In the genomic region with DNA sequence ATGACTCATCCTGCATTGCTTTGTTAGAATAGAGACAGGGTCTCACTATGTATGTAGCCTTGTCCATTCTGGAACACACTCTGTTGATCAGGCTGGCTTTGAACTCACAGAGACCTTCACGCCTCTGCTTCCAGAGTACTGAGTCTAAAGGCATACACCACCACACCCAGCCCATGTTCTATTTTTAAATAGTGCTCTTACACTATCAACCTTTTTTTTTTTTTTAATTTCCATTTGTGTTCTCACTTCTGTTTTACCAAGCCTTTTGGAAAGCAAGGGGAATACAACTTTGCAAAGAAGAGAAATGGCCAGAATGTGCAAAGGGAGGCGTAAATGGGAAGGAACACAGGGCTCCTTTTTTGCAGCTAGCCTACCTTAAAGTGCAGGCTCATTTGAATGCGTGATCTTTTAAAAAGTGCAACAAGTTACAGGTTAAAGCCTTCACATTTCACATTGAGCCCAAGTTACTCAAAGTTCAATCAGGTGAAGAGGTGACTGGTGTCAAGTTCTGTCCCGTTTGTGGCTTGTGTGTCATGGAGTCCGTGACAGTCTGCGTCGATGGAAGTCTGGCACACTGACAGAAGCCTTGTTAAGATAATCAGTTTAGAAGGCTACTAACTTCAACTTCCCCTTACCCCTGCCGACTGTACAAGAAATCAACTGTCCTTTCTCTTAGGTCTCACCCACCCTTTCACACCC, we compare ENCODE assay signal across 8 mouse cellular contexts. TPM values are rescaled to one million over a fixed set of nuclear protein-coding genes. Genes with fewer than 3 reads are reported as not detected.
DNase-seq lines count a peak whose midpoint lies in the region; ATAC-seq and TF ChIP-seq lines count a peak whose summit lies in the region.

No protein-coding gene starts in this region.

- TF ChIP-seq POLR2A in bone marrow macrophage, adult 2 months (IDR thresholded peaks at IDR 0.05; ENCODE audit: borderline replicate concordance, low read depth, low read length): no peak

- no peaks in the 10 kb centered on the region for H3K27me3 ChIP-seq in hindbrain, postnatal 0 days (ENCODE audit: insufficient read depth, low read length)
- no peaks in the 10 kb centered on the region for H3K27me3 ChIP-seq in hindbrain, embryonic 11.5 days (ENCODE audit: control insufficient read depth, insufficient read depth, low read length)
- no peaks in the 10 kb centered on the region for H3K27me3 ChIP-seq in liver, embryonic 12.5 days (replicated peaks)

- no peak overlapping the region for H3K9ac ChIP-seq in hindbrain, postnatal 0 days (replicated peaks; ENCODE audit: low read length)
- H3K9ac ChIP-seq in hindbrain, embryonic 11.5 days (ENCODE audit: low read depth, low read length): no peak overlapping the region
- peak overlapping the region; percentile 24 for H3K9ac ChIP-seq in liver, embryonic 12.5 days

- no peak for TF ChIP-seq CTCF in hindbrain, postnatal 0 days (IDR thresholded peaks at IDR 0.05; ENCODE audit: low read depth)
- TF ChIP-seq CTCF in bone marrow macrophage, adult 2 months (IDR thresholded peaks at IDR 0.05; ENCODE audit: low read depth, low read length): no peak

- ATAC-seq in hindbrain, postnatal 0 days: no peak
- no peak for ATAC-seq in hindbrain, embryonic 11.5 days (ENCODE audit: low FRiP score)
- no peak for ATAC-seq in liver, embryonic 12.5 days
- no peak for ATAC-seq in inflammation-experienced regulatory T-cells, adult 6 months

- H3K27ac ChIP-seq in hindbrain, postnatal 0 days: no peak overlapping the region
- H3K27ac ChIP-seq in hindbrain, embryonic 11.5 days (ENCODE audit: low read depth, low read length): no peak overlapping the region
- H3K27ac ChIP-seq in bone marrow macrophage, adult 2 months (ENCODE audit: insufficient read depth, low read depth, low read length): peak overlapping the region; percentile 38
- H3K27ac ChIP-seq in liver, embryonic 12.5 days: peak overlapping the region; percentile 94

- no peaks in the 10 kb centered on the region for H3K36me3 ChIP-seq in hindbrain, postnatal 0 days (ENCODE audit: insufficient read depth, low read length)
- H3K36me3 ChIP-seq in hindbrain, embryonic 11.5 days (ENCODE audit: control insufficient read depth, insufficient read depth, low read length): no peaks in the 10 kb centered on the region
- H3K36me3 ChIP-seq in liver, embryonic 12.5 days: no peaks in the 10 kb centered on the region; the same call in 1 of the 2 replicates

- H3K9me3 ChIP-seq in hindbrain, postnatal 0 days (ENCODE audit: low read length): no peaks in the 10 kb centered on the region
- H3K9me3 ChIP-seq in hindbrain, embryonic 11.5 days (ENCODE audit: control insufficient read depth, low read length): no peaks in the 10 kb centered on the region
- H3K9me3 ChIP-seq in liver, embryonic 12.5 days (replicated peaks): no peaks in the 10 kb centered on the region

- H3K4me1 ChIP-seq in hindbrain, postnatal 0 days (ENCODE audit: insufficient read depth, low read length): peaks cover 16% of the 10 kb centered on the region
- H3K4me1 ChIP-seq in hindbrain, embryonic 11.5 days (replicated peaks; ENCODE audit: control insufficient read depth, insufficient read depth, low read length): no peaks in the 10 kb centered on the region; the same call in 1 of the 2 replicates
- H3K4me1 ChIP-seq in bone marrow macrophage, adult 2 months (ENCODE audit: control insufficient read depth, insufficient read depth, low read length): peaks cover 25% of the 10 kb centered on the region
- H3K4me1 ChIP-seq in liver, embryonic 12.5 days: peaks cover 45% of the 10 kb centered on the region

- H3K4me2 ChIP-seq in hindbrain, postnatal 0 days (ENCODE audit: low read depth, low read length): peak overlapping the region; percentile 82
- no peak overlapping the region for H3K4me2 ChIP-seq in hindbrain, embryonic 11.5 days (replicated peaks; ENCODE audit: low read depth, low read length)
- H3K4me2 ChIP-seq in liver, embryonic 12.5 days: peak overlapping the region; percentile 74

- peak overlapping the region; percentile 82; the same call in 1 of the 2 replicates for H3K4me3 ChIP-seq in hindbrain, postnatal 0 days (ENCODE audit: low read length)
- H3K4me3 ChIP-seq in hindbrain, embryonic 11.5 days (ENCODE audit: low read depth, low read length): no peak overlapping the region
- H3K4me3 ChIP-seq in bone marrow macrophage, adult 2 months (ENCODE audit: insufficient read depth, low read length): no peak overlapping the region; the same call in 1 of the 2 replicates
- peak overlapping the region; percentile 72 for H3K4me3 ChIP-seq in liver, embryonic 12.5 days

- no peak for DNase-seq in hindbrain, postnatal 0 days (ENCODE audit: low spot score)
- no peak for DNase-seq in hindbrain, embryonic 11.5 days (ENCODE audit: low spot score)
- peak; percentile 42 to 45 for DNase-seq in B cell, adult 2 months
- DNase-seq in urinary bladder, postnatal 14 days (ENCODE audit: low spot score): no peak
- no peak for DNase-seq in urinary bladder, adult 18-20 months (ENCODE audit: low spot score in 2 of 2)

- WGBS in hindbrain, postnatal 0 days: 61% methylated on average over 8 of the region's 8 CpGs
- WGBS in hindbrain, embryonic 11.5 days: 75% methylated on average over 8 of the region's 8 CpGs
- WGBS in liver, embryonic 12.5 days (ENCODE audit: insufficient replicate concordance): 37% methylated on average over 8 of the region's 8 CpGs

RNA-seq across cellular contexts. Expression of a gene that starts 1.0 kb away (rescaled TPM):
- total RNA-seq in hindbrain, postnatal 0 days (2014; rRNA removed): 21.3 and 31.8 TPM in 2 replicates
- 5.7 and 6.2 TPM in 2 replicates for polyA plus RNA-seq in hindbrain, postnatal 0 days (2015; fragmentation: Nextera tagmentation; extraction: Ambion mirVana)
- polyA plus RNA-seq in hindbrain, embryonic 11.5 days (2014; fragmentation: Nextera tagmentation; extraction: Ambion mirVana): 11.5 and 12.3 TPM in 2 replicates
- polyA plus RNA-seq in bone marrow macrophage, adult 2 months (2012; ENCODE audit: insufficient read depth, insufficient read length, missing spikeins): 24.1 and 26.8 TPM in 2 replicates
- polyA plus RNA-seq in liver, embryonic 12.5 days (2016; fragmentation: Nextera tagmentation; extraction: Ambion mirVana): 5.8 and 6.6 TPM in 2 replicates
- 1 to 10 TPM; 1.7 to 9.0 (median 5.9) TPM for polyA plus RNA-seq in inflammation-experienced regulatory T-cells, adult 6 months (2017; shearing (Covaris generic))

RNA-seq across cellular contexts. Expression of a gene that starts 25.3 kb away (rescaled TPM):
- 138 and 151 TPM in 2 replicates for total RNA-seq in hindbrain, postnatal 0 days (2014; rRNA removed)
- 33.5 and 34.0 TPM in 2 replicates for polyA plus RNA-seq in hindbrain, postnatal 0 days (2015; fragmentation: Nextera tagmentation; extraction: Ambion mirVana)
- 12.0 and 14.1 TPM in 2 replicates for polyA plus RNA-seq in hindbrain, embryonic 11.5 days (2014; fragmentation: Nextera tagmentation; extraction: Ambion mirVana)
- polyA plus RNA-seq in bone marrow macrophage, adult 2 months (2012; ENCODE audit: insufficient read depth, insufficient read length, missing spikeins): 9.3 and 11.2 TPM in 2 replicates
- polyA plus RNA-seq in liver, embryonic 12.5 days (2016; fragmentation: Nextera tagmentation; extraction: Ambion mirVana): 342 and 350 TPM in 2 replicates
- polyA plus RNA-seq in inflammation-experienced regulatory T-cells, adult 6 months (2017; shearing (Covaris generic)): 1 to 10 TPM in 2 of 3 experiments, under 1 TPM in 1; 0.39 to 1.2 (median 1.2) TPM

Comparison
In these comparisons a context has a peak if more than half of its experiments do, and no peak if none do; other contexts are left out.
1. H3K4me3 ChIP-seq: peak in hindbrain, postnatal 0 days (single experiment) and liver, embryonic 12.5 days (single experiment); none in hindbrain, embryonic 11.5 days (single experiment) and bone marrow macrophage, adult 2 months (single experiment).
2. DNase-seq: peak in B cell, adult 2 months (2 of 2); none in hindbrain, postnatal 0 days (single experiment), hindbrain, embryonic 11.5 days (single experiment), urinary bladder, postnatal 14 days (single experiment) and urinary bladder, adult 18-20 months (0 of 2).
3. H3K27ac ChIP-seq: peak in bone marrow macrophage, adult 2 months (single experiment) and liver, embryonic 12.5 days (single experiment); none in hindbrain, postnatal 0 days (single experiment) and hindbrain, embryonic 11.5 days (single experiment).